Mouse (Mus musculus) hindbrain, embryonic 11.5 days (tissue): ENCODE results near the gene Rpp40. TPM values are rescaled to one million over a fixed set of nuclear protein-coding genes. Genes with fewer than 3 reads are reported as not detected.

Source experiments
- ATAC-seq: fragments of 200-750 bp; cut with Nextera tagmentation; 2 replicates; pipeline ENCODE4 v1.8.0; 2017; ENCODE audit warnings: mild to moderate bottlenecking, moderate TSS enrichment, moderate library complexity; ENCODE audit not compliant: low FRiP score
- DNase-seq: peaks from one replicate; pipeline ENCODE4 v3.0.0-alpha.2; 2015; ENCODE audit warnings: low spot score
- H3K27ac ChIP-seq: fragments of 300-500 bp; sonication (generic); 2 replicates; pipeline ENCODE4 v1.5.1; 2014; ENCODE audit warnings: mild to moderate bottlenecking, low read depth, low read length
- H3K27me3 ChIP-seq: fragments of 300-500 bp; sonication (generic); 2 replicates; pipeline ENCODE4 v1.6.1; 2014; ENCODE audit warnings: mild to moderate bottlenecking, low read length, moderate library complexity, mixed read lengths; ENCODE audit not compliant: control insufficient read depth, insufficient read depth
- H3K36me3 ChIP-seq: fragments of 300-500 bp; sonication (generic); 2 replicates; pipeline ENCODE4 v1.6.1; 2014; ENCODE audit warnings: mild to moderate bottlenecking, low read length, moderate library complexity, mixed read lengths; ENCODE audit not compliant: control insufficient read depth, insufficient read depth
- H3K4me1 ChIP-seq: fragments of 300-500 bp; sonication (generic); replicated peaks from 2 replicates; pipeline ENCODE4 v1.6.1; 2014; ENCODE audit warnings: low read length, mixed read lengths; ENCODE audit not compliant: control insufficient read depth, insufficient read depth
- H3K4me2 ChIP-seq: fragments of 300-500 bp; sonication (generic); replicated peaks from 2 replicates; pipeline ENCODE4 v1.6.1; 2014; ENCODE audit warnings: mild to moderate bottlenecking, low read depth, low read length
- H3K4me3 ChIP-seq: fragments of 300-500 bp; sonication (generic); 2 replicates; pipeline ENCODE4 v1.5.1; 2014; ENCODE audit warnings: low read depth, low read length
- H3K9ac ChIP-seq: fragments of 300-500 bp; sonication (generic); 2 replicates; pipeline ENCODE4 v1.6.1; 2014; ENCODE audit warnings: low read depth, low read length
- H3K9me3 ChIP-seq: fragments of 300-500 bp; sonication (generic); 2 replicates; pipeline ENCODE4 v1.6.1; 2016; ENCODE audit warnings: low read length; ENCODE audit not compliant: control insufficient read depth
- WGBS: fragments of 180-500 bp; shearing (Covaris S2); extraction: QIAGEN DNeasy Blood & Tissue Kit; methylation state at CpG from one replicate; pipeline ENCODE4 v1.1.7; 2014; 5-methylcytosine and 5-hydroxymethylcytosine counted together
- polyA plus RNA-seq: library from polyadenylated mRNA; unstranded; fragments of >200 nt; fragmentation: Nextera tagmentation; extraction: Ambion mirVana; gene quantifications from 2 replicates; pipeline ENCODE4 v1.2.1, GENCODE M21; 2014

Gene Rpp40
- polyA plus RNA-seq, 1 experiment from 2014 or later, result 22.5 TPM

DNA sequence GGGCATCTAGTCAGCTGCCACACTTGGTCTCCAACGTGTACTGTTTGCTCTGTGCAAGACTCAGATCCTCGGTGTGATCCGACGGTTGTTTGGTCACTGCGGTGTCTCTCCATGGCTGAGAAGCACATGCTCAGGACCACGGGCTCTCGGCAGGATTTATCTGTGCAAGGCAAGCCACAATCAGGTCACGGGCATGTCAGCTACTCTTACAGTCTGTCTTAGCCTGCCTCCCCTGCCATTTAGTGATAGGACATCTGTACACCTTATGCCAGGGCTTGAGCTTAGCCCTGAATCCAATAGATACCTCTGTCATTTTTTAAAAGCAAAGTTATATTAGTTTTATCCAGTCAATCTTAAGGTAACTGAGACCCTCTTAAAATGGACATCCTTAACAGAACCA is 35.5 kb downstream of the Rpp40 start:
- no peak for DNase-seq
- no peaks in the 10 kb centered on the region for H3K4me1 ChIP-seq
- H3K4me3 ChIP-seq, result no peak overlapping the region
- ATAC-seq, result no peak
- H3K36me3 ChIP-seq, result no peaks in the 10 kb centered on the region
- no peak overlapping the region for H3K4me2 ChIP-seq
- no peak overlapping the region for H3K9ac ChIP-seq
- H3K9me3 ChIP-seq, result no peaks in the 10 kb centered on the region
- 91% methylated on average over 8 of the region's 8 CpGs for WGBS
- H3K27ac ChIP-seq, result no peak overlapping the region
- H3K27me3 ChIP-seq, result no peaks in the 10 kb centered on the region

DNA sequence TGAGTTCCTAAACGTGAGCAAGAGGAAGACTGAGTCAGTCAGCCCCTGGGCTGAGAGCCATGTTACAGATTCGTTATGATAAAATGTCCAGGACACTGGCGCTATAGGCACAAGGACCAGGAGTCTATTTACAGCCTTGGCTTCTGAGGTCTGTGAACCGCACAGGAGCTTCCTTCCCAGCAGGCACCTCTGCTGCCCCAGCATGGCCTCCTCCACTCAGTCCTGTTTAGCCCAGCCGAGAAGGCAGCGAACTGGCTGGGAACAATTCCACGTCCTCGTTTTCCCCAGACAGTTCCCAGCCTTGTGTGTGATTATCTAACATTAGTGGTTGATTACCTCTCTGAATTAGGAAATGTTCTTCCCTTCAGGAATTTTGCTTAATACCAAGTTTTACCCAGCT is 45.2 kb downstream of the Rpp40 start:
- no peak for ATAC-seq
- WGBS, result 77% methylated on average over 8 of the region's 8 CpGs
- no peaks in the 10 kb centered on the region for H3K36me3 ChIP-seq

GRCm38 (mm10) chr13:35857486-35857885 is 48.7 kb downstream of the Rpp40 start:
- ATAC-seq, result no peak
- Histone ChIP-seq H3K4me1 (no peaks in the 10 kb centered on the region), H3K36me3 (no peaks in the 10 kb centered on the region), H3K4me2 (no peak overlapping the region), H3K9ac (no peak overlapping the region), H3K9me3 (no peaks in the 10 kb centered on the region), H3K27me3 (no peaks in the 10 kb centered on the region), H3K27ac (no peak overlapping the region), H3K4me3 (no peak overlapping the region)
- WGBS, result 82% methylated on average over 7 of the region's 7 CpGs
- DNase-seq, result no peak

More for the DNA sequence above, 45.2 kb downstream of the Rpp40 start:
- Histone ChIP-seq H3K27ac (no peak overlapping the region), H3K9ac (no peak overlapping the region), H3K4me3 (no peak overlapping the region), H3K9me3 (no peaks in the 10 kb centered on the region), H3K4me2 (no peak overlapping the region), H3K27me3 (no peaks in the 10 kb centered on the region), H3K4me1 (no peaks in the 10 kb centered on the region)
- DNase-seq, result no peak

- Histone ChIP-seq H3K4me2 (no peak overlapping the region), H3K27ac (no peak overlapping the region), H3K9me3 (no peaks in the 10 kb centered on the region), H3K27me3 (no peaks in the 10 kb centered on the region), H3K36me3 (no peaks in the 10 kb centered on the region), H3K4me3 (no peak overlapping the region), H3K4me1 (no peaks in the 10 kb centered on the region), H3K9ac (no peak overlapping the region)
- ATAC-seq, result no peak
- WGBS, result 89% methylated on average over 2 of the region's 2 CpGs
- DNase-seq, result no peak
These were observed 53.1 kb downstream of the Rpp40 start for GRCm38 (mm10) chr13:35852851-35853575.

- H3K36me3 ChIP-seq, result no peaks in the 10 kb centered on the region
- 91% methylated on average over 6 of the region's 6 CpGs for WGBS
- no peak for DNase-seq
- no peaks in the 10 kb centered on the region for H3K27me3 ChIP-seq
- no peak overlapping the region for H3K27ac ChIP-seq
- H3K4me1 ChIP-seq, result no peaks in the 10 kb centered on the region
- no peaks in the 10 kb centered on the region for H3K9me3 ChIP-seq
- no peak overlapping the region for H3K4me3 ChIP-seq
- no peak overlapping the region for H3K9ac ChIP-seq
- H3K4me2 ChIP-seq, result no peak overlapping the region
- ATAC-seq, result no peak
These were observed 54.6 kb downstream of the Rpp40 start for GRCm38 (mm10) chr13:35851581-35851980.

- H3K9me3 ChIP-seq, result no peaks in the 10 kb centered on the region
- H3K4me2 ChIP-seq, result no peak overlapping the region
- ATAC-seq (no peak), DNase-seq (no peak)
- no peaks in the 10 kb centered on the region for H3K27me3 ChIP-seq
- WGBS, result 93% methylated on average over 3 of the region's 3 CpGs
- no peaks in the 10 kb centered on the region for H3K36me3 ChIP-seq
- no peak overlapping the region for H3K27ac ChIP-seq
- no peaks in the 10 kb centered on the region for H3K4me1 ChIP-seq
- no peak overlapping the region for H3K9ac ChIP-seq
- no peak overlapping the region for H3K4me3 ChIP-seq
These were observed 57.5 kb downstream of the Rpp40 start for GRCm38 (mm10) chr13:35848694-35849093.

GRCm38 (mm10) chr13:35845306-35845705 is 60.9 kb downstream of the Rpp40 start:
- Histone ChIP-seq H3K36me3 (no peaks in the 10 kb centered on the region), H3K9ac (no peak overlapping the region), H3K4me1 (no peaks in the 10 kb centered on the region), H3K27ac (no peak overlapping the region), H3K4me3 (no peak overlapping the region), H3K27me3 (no peaks in the 10 kb centered on the region), H3K4me2 (no peak overlapping the region), H3K9me3 (no peaks in the 10 kb centered on the region)
- no peak for DNase-seq
- no peak for ATAC-seq
- WGBS, result 75% methylated on average over 3 of the region's 3 CpGs

Other genes starting within 250 kb of the Rpp40 start
- gene Cdyl, start 246.5 kb downstream of the Rpp40 start, polyA plus RNA-seq, result 12.0 and 12.9 TPM in 2 replicates
- 0.76 and 0.82 TPM in 2 replicates for gene Ppp1r3g, start 52.5 kb upstream of the Rpp40 start, polyA plus RNA-seq
- gene Fars2, start 211.1 kb upstream of the Rpp40 start, polyA plus RNA-seq, result 29.6 and 31.1 TPM in 2 replicates
- gene Lyrm4, start 211.2 kb upstream of the Rpp40 start, polyA plus RNA-seq, result 22.7 and 26.4 TPM in 2 replicates